Mouse (Mus musculus) gastrocnemius, postnatal 10 days (tissue): Measurements from ENCODE around the gene Matn4. TPM values are rescaled to one million over a fixed set of nuclear protein-coding genes. Genes with fewer than 3 reads are reported as not detected.

Experiments
- DNase-seq: peaks from one replicate; pipeline ENCODE4 v3.0.0; 2021; ENCODE audit warnings: mixed read lengths
- long read RNA-seq, 2 experiments: library from polyadenylated mRNA; stranded (forward); transcript quantifications; one replicate each; pipeline ENCODE4 v2.0.0; 2021
- total RNA-seq, 2 experiments: library from RNA; stranded (reverse); gene quantifications; 2 replicates each; pipeline ENCODE4 v1.2.3; 2021

Matn4 gene
- 1 to 10 TPM; 5.8 to 7.8 TPM for total RNA-seq
- long read RNA-seq, experiment 1, partial matches to known transcripts: 0 of 2 reads
- long read RNA-seq, experiment 1, other reads (novel, unspliced or antisense): 0 of 2 reads
- long read RNA-seq, experiment 2, partial matches to known transcripts: 1 of 2 reads
- long read RNA-seq, experiment 2, other reads (novel, unspliced or antisense): 0 of 2 reads

DNA sequence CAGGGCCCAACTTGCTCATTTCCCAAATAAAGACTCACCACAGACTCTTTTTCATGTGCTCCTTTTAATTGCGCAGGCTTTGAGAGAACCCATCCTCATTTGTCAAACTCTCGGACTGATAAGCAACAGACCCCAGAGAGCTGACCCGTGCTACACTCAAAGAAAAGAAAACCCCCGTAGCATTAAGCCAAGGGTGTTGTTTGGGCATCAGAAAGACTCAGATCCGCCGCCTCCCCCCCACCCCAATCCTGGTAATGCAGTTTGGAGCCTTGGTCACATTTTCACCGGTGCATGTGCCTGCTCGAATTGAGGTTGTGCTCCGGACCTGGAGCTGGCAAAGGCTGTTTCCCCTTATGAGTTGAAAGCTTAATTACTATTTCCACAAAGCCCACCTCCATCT lies at the start of gene Matn4:
Gene Matn4, minus strand, starts transcription at position 101 of the 400 bp plus-strand sequence.
- no peak for DNase-seq

DNA sequence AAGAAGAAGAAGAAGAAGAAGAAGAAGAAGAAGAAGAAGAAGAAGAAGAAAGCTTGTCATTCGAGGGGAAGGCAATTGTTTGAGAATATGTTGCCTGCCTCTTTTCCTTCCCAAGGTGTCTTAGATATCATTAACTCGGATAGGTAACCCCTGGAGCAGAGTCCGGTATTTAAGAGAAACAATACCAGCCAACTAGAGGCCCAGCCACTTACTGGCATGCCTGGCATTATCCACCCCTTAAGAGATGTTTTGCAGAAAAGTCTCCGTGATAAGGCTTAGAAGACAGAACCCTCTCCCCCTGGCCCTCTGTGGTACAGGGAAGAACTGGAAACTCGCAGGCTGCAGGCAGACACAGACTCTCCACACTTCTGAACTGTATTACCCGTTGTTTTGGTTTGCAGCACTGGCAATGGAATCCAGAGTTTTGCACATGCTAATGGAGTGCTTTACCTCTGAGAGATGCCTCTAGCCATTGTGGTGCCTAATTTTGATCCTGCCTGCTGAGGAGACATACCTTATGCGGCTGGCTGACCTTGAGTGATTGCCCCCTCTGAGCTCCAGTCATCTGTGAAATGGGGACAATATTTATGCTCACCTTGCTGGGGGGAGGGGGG lies 49.0 kb upstream of the Matn4 start:
- DNase-seq: no peak

DNA sequence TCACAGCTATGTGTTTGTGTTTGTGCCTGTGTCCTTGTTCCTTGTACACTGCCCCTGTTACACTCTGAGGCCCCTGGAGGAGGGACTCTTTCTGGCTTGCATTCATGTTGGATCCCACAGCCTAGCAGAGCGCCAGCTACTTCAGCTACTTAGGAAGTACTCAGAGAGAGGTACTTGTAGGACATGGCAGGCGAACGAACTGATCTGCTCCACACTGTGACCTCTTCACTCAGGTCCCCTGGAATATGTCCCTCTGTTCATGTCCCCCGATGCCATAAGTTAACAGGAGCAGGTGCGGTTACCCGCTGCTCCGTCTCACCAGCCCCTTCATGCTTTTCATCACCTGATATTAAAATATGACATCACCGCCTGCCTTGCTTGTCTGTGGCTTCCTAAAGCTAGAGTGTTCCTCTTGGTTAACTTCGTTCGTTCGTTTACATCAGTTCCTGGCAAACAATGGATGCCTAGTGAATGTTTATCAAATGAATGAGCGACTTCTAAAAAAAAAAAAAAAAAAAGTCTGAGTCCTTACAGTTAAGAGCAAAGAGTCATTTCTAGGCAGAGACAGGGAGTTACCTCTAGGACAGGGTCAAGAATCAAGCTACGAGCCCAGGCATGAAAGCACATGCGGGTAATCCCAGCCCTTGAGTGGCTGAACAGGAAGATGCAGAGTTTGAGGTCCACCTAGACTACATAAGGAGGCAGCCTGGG lies 48.2 kb upstream of the Matn4 start:
- no peak for DNase-seq

GRCm38 (mm10) chr2:164452000-164452676 lies 47.2 kb upstream of the Matn4 start:
- no peak for DNase-seq

DNA sequence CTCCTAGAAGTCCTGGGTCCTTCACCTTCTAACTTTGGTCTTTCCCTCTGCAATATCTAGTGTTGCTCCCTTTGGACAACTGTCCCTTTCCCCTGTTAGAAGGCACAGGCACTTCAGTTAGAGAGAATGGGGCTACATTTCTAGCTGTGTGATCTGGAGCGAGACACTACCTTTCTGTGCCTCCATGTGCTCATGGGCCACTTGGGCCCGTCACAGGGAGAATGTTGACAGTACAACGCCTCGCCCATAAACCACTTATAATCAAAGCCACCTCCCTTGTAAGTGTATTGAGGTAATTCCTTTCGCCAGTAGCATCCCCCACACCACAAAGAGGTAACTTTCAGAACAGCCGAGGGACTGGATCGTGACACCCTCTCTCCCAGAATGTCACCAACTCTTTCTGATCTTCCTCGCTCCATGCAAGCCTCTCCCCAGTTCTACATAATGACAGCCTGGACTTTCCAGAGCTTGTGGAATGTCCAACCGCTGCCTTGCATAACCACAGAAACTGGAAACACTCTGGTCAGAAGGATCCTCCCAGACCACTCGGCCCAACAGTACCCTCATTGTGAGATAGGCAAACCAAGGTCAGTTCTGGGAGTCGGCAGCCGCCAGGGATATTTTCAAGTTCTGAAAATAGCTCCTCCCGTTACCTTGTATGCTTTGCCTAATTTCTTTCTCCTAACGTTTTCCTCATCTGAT lies 44.5 kb upstream of the Matn4 start:
- no peak for DNase-seq

DNA sequence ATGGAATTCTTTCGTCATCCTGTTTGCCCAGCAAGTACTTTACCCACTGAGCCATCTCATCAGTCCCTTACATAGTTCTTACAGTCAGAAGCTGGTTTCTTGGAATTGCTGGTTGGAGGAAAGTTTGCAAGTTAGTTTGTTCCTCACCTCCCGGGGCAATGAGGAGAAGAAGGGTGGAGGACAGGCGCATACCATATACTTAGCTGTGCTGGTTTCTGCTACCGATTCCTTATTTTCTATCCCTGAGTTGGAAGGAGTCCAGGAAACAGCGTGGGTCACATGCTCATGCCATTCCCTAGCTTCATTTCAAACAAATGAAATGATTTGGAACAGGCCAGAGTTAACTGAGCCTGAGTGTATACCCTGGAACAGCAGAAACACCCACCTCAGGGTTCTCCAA lies 44.0 kb upstream of the Matn4 start:
- DNase-seq: no peak

GRCm38 (mm10) chr2:164448140-164448539 lies 43.2 kb upstream of the Matn4 start:
- no peak for DNase-seq

DNA sequence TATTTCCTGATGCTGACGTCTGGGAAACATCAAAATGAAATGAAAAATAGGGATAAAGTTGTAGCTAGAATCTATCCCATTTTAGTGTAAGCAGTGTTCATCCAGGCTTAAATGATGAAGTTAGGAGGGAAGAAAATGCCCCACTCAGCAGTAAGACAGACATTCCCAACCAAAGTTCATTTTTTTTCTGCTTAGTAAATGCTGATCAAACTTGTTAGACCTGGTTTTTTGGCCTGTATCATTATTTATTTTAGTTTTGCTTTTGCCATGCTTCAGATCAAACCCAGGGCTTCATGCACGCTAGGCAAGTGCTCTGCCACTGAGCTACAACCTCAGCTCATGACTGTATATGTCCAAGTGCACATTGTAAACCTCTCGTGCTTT lies 41.1 kb upstream of the Matn4 start:
- DNase-seq: no peak

DNA sequence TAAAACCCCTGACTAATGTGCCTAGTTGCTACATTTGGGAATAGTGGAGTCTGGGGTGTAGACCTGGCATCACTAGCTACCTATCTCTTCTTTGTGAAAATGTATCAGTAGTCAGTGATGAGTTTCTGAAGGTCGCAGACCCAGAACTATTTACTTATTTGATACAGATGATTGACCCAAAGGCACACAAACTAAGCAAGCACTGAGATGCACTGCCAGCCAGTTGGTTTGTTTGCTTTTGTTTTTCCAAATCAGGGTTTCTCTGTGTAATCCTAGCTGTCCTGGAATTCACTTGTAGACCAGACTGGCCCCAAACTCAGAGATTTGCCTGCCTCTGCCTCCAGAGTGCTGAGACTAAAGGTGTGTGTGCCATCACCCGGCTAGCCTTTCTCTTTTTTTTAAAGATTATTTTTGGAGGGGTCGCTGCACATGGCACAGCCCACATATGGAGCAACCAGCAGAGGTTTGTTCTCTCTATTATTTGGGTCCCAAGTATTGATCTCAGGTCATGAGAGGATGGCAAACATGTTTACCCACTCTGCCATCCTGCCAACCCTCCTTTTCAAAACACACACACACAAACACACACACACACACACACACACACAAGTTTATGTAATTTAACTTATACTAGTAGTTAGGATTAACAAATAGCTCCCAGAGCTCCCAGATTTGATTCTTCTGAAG lies 40.6 kb upstream of the Matn4 start:
- no peak for DNase-seq

- DNase-seq: no peak
Observed at GRCm38 (mm10) chr2:164444701-164445100, 39.7 kb upstream of the Matn4 start.

DNA sequence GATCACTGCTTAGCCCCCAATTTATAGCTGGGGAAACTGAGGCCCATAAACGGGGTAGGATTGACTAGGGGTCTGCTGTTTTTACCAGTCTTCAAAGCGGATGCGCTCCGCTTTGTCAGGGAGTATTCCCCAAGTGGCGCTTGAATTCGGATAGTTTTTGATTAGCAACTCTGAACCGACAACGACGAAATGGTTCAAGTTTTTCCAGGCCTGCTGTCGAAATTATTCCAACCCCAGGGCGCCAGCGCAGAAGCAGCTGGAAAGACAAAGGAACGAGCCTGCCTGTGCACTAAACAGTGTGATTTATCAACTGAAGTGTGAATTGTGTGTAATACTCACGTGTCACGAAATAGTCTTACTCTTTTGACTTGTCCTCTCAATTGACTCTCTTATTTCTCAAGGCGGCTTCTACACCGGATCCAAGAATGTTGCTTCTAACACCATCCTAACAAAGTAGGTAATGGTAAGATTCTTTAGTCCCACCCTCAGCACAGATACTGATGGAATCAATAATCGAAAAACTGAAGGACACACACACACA lies 38.6 kb upstream of the Matn4 start, which contains the start of gene Sdc4:
Gene Sdc4, minus strand, starts transcription at position 428 of the 541 bp plus-strand sequence.
- DNase-seq: no peak

DNA sequence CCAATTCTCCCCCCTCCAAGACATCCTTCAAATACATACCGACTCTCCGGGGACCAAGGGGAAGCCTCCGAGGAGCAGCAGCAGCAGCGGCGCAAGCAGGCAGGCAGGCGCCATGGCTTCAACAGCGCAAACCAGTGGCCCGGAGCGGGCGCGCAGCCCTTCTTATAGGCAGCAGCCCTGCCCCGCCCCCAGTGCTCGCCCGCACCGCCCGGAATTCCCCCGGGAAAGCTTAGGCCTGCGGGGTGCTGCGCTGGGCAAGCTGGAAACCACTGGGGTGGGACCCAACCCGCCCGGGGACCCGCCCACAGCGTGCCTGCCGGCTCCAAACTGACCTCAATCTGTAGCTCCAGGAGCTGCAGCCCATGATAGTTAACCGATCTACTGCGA lies 38.1 kb upstream of the Matn4 start:
- peak; percentile 89 for DNase-seq

GRCm38 (mm10) chr2:164442315-164443050 lies 37.5 kb upstream of the Matn4 start:
- peak; percentile 59 for DNase-seq

- no peak for DNase-seq
Observed at GRCm38 (mm10) chr2:164441731-164442130, 36.8 kb upstream of the Matn4 start.

DNA sequence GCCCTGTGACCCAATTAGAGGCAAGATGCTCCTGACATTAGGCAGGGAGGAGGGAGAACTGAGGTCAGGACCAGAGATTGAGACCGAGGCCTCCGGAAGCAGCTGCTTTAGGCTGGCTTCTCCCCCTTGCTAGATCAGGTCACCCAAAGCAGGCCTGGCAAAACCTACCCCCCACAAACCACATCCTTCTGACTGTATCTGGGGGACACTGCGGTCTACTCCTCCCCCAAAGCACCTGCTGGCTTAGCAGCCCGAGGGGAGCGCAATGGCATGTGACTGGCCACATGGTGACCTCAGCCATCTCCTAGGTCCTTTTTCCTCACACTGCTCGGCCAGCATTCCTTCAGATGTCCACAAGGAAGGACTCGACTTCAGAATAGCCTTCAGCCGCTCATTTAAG lies 36.2 kb upstream of the Matn4 start:
- DNase-seq: no peak

- no peak for DNase-seq
Observed at GRCm38 (mm10) chr2:164440314-164440713, 35.4 kb upstream of the Matn4 start.

DNA sequence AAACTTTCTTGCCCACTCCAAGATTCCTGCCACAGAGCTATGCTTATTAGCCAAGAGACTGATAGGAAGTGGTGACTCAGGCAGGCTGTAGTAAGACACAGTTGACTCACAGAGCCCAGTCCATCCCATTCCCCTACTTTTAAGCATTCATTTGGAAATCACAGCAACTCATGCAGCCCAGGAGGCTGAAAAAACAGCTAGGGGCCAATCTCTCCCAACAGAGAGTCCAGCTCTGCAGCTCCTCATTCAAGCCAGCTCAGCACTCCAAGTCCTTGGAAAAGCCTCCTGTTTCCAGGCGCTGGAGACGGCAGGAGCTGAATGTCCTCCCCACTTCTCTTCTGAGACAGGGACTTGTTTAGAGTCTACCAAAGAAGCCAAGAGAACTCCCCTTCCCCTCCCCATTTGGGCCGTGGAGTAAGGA lies 34.1 kb upstream of the Matn4 start:
- DNase-seq: no peak

- no peak for DNase-seq
Observed at GRCm38 (mm10) chr2:164438257-164438656, 33.3 kb upstream of the Matn4 start.

DNA sequence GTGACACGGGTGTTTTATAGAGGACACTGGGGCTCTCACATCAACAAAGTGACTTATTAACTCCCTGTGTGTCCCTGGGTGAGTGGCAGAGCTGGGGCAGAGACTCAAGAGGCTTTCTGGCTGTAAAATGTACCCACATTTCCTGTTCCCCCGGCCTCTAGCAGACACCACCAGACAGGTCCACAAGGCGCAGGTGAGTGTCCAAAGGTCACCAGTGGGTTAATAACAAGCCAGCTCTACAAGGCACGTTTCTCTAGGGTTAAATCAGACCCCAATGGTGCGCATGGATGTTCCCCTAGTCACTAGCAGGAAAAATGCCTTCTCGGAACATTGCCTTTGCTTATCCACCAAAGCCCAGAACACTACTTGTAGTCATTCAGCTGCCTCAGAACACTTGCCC lies 32.8 kb upstream of the Matn4 start:
- no peak for DNase-seq

DNA sequence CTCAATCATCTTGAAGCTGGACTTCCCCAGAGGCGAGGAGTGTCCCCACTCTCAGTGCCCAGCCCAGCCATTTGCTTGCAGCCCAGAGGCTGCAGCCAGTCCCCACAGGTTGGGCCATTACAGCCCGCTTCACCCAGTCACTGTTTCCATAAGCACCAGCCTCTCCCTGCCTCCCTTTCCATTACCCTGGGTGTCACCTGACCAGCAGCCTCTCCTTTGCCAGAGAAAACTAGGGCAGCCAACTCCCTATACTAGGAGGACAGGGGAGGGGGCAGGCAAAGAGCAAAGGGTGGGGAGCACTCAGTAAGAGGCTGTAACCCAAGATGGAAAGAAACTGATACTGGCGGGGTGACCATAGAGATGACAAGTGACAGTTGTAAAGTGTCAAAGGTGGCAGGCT lies 32.0 kb upstream of the Matn4 start:
- DNase-seq: no peak
